Mouse (Mus musculus) ovary, postnatal 36 days (tissue): ENCODE data around the gene Fars2.
A peak's percentile ranks its signal among the peaks of the same experiment; 100 is the strongest.
"Not testable (repeated sequence)": the region's sequence is repeated elsewhere in the genome, so short reads cannot be mapped to it uniquely, and the experiment has no call there.

Experiments
- DNase-seq: peaks from one replicate; pipeline ENCODE4 v3.0.0; 2022; ENCODE audit warnings: low spot score, mixed read lengths

The Fars2 gene

GRCm38 (mm10) chr13:36294503-36294902, 177.3 kb downstream of the Fars2 start:
- DNase-seq: no peak

GRCm38 (mm10) chr13:36295848-36296247, 178.6 kb downstream of the Fars2 start:
- DNase-seq: peak; percentile 23

DNA sequence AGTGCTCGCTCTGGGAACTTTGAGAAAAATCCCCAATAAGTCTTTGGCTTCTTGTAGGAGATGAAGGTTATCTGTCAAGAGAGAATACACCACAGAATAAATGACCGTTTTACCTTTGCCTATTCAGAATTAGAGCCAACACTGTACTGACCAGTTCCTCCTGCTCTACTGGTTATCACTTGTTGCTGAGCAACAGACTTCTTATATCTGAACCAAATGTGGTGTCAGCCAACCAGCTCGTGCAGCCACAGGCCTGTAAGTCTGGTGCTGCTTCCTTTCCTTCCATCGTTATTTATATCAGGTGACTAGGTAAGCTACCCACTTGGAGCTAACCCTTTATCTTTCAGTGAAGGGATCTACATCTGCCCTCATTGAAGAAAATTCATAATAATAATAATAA, 179.4 kb downstream of the Fars2 start:
- no peak for DNase-seq

GRCm38 (mm10) chr13:36297950-36298781, 181.0 kb downstream of the Fars2 start:
- no peak for DNase-seq

GRCm38 (mm10) chr13:36298782-36299031, 181.5 kb downstream of the Fars2 start:
- DNase-seq: no peak

DNA sequence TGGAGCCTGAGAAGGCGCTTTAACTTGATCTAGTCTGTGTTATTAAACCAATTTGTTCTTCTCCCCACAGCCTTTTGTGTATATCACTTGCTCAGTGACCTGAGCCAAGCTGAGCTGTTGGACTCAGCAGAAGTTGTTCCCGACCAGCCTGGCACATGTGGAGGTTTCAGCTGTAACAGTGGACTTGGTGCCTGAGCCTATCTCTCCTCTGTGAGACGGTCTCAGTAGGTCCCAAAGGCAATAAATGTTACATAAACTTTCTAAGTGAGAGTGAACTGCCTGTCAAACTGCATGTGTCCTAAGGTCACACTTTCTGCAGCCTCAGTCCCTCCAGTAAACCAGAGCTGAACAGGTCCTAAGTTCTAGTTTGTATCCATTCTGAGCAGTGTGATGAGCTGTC, 185.6 kb downstream of the Fars2 start:
- DNase-seq: no peak

GRCm38 (mm10) chr13:36305306-36305705, 188.1 kb downstream of the Fars2 start:
- DNase-seq: no peak

DNA sequence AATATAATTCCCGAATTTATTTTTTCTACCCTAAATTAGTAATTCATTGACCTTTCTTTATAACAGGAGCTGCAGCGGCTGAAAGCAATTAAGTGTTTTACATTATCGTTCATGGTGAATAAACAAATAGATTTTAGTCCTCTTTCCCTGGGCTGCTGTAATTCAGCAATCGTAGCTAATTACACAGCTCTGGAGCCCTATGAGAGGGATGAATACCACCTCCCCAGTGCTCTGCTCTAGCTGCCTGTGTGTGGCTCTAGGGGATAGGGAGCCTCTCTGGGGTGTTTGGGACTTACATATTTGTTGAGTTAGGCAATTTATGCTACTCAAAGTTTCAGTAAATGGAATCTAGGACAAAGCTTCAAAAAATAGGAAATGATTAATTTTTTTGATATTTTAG, 190.2 kb downstream of the Fars2 start:
- no peak for DNase-seq

DNA sequence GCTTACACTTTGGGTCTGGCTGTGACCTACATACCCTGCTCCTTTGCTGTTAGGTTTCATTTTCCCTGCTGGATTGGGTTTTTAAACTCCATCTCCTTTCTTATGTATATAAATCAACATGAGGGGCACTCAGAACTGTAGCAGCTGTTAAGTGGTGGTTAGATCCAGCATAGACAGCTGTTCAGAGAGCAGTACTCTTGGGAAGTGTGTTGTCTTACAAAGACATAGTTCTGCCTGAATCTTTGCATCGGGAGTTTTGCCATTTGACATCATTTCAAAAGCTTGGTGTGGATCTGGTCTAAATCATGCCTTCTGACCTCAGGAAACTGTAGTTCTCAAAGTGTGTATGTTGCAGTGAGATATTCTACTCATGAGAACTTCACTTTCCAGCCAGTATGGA, 191.9 kb downstream of the Fars2 start:
- no peak for DNase-seq

- DNase-seq: no peak
Observed at GRCm38 (mm10) chr13:36314218-36314617, 197.0 kb downstream of the Fars2 start.

GRCm38 (mm10) chr13:36314860-36315800, 197.9 kb downstream of the Fars2 start:
- no peak for DNase-seq

DNA sequence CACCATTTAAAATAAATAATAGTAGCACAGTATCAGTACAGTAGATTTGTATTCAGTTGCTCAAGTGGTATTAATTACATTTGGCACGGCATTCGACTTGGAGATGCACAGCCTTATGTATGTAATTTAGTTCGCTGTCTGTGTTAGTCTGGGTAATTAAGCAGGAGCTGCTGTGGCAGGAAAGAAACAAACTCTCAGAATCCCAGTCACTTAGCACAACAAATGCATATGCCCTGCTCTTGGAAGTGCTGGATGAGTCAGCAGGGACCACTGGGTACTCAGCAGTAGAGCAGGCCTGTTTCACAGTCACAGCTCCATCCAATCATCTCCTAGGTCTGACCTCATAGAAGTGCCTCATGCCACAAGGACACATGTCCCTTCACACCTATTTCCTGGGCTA, 200.6 kb downstream of the Fars2 start:
- no peak for DNase-seq

DNA sequence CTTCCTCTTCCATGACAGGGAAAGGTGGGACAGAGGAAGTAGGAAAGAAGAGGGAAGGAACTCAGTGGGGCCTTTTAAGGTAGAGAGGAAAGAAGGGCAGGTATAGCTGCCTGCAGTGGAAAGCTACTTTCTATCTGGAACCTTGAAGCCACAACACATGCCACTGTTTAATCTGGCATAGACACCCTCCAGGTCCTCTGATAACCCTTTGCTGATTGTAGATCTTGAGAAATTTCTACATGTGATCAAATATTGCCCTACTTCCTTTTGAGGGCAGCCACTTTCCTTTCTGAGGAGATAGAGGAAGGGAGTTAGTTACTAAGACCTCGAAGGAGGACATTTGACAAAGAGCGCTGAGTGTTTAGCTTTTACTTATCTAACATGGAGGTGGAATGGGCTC, 207.4 kb downstream of the Fars2 start:
- no peak for DNase-seq

- DNase-seq: no peak
Observed at GRCm38 (mm10) chr13:36326539-36326938, 209.3 kb downstream of the Fars2 start.

- no peak for DNase-seq
Observed at GRCm38 (mm10) chr13:36329871-36330270, 212.7 kb downstream of the Fars2 start.

GRCm38 (mm10) chr13:36330542-36330941, 213.3 kb downstream of the Fars2 start:
- DNase-seq: no peak

GRCm38 (mm10) chr13:36334748-36335147, 217.5 kb downstream of the Fars2 start:
- DNase-seq: no peak

GRCm38 (mm10) chr13:36351529-36351928, 234.3 kb downstream of the Fars2 start:
- DNase-seq: no peak

- no peak for DNase-seq
Observed at GRCm38 (mm10) chr13:36357469-36357868, 240.3 kb downstream of the Fars2 start.

GRCm38 (mm10) chr13:36361419-36361818, 244.2 kb downstream of the Fars2 start:
- DNase-seq: no peak

GRCm38 (mm10) chr13:36365719-36366118, 248.5 kb downstream of the Fars2 start:
- not testable (repeated sequence) for DNase-seq

GRCm38 (mm10) chr13:36366304-36366703, 249.1 kb downstream of the Fars2 start:
- DNase-seq: no peak
